Mouse (Mus musculus) kidney, embryonic 15.5 days (tissue): ENCODE results near the gene Alppl2. TPM values are rescaled to one million over a fixed set of nuclear protein-coding genes. Genes with fewer than 3 reads are reported as not detected.

Experiments
- ATAC-seq: fragments of 200-750 bp; cut with Nextera tagmentation; replicated peaks from 2 replicates; pipeline ENCODE4 v1.8.0; 2017; ENCODE audit warnings: moderate TSS enrichment; ENCODE audit not compliant: low FRiP score
- H3K27ac ChIP-seq: fragments of 300-500 bp; sonication (generic); 2 replicates; pipeline ENCODE4 v1.5.1; 2015; ENCODE audit warnings: mild to moderate bottlenecking, inconsistent platforms
- H3K27me3 ChIP-seq: fragments of 300-500 bp; sonication (generic); 2 replicates; pipeline ENCODE4 v1.6.1; 2015; ENCODE audit warnings: inconsistent platforms
- H3K36me3 ChIP-seq: fragments of 300-500 bp; sonication (generic); 2 replicates; pipeline ENCODE4 v1.6.1; 2015; ENCODE audit warnings: inconsistent platforms
- H3K4me1 ChIP-seq: fragments of 300-500 bp; sonication (generic); 2 replicates; pipeline ENCODE4 v1.6.1; 2015; ENCODE audit warnings: inconsistent platforms
- H3K4me2 ChIP-seq: fragments of 300-500 bp; sonication (generic); 2 replicates; pipeline ENCODE4 v1.6.1; 2015; ENCODE audit warnings: moderate library complexity, mild to moderate bottlenecking, inconsistent platforms
- H3K4me3 ChIP-seq: fragments of 300-500 bp; sonication (generic); replicated peaks from 2 replicates; pipeline ENCODE4 v1.5.1; 2015; ENCODE audit warnings: mild to moderate bottlenecking, inconsistent platforms
- H3K9ac ChIP-seq: fragments of 300-500 bp; sonication (generic); 2 replicates; pipeline ENCODE4 v1.6.1; 2015; ENCODE audit warnings: mild to moderate bottlenecking, inconsistent platforms
- H3K9me3 ChIP-seq: fragments of 300-500 bp; sonication (generic); replicated peaks from 2 replicates; pipeline ENCODE4 v1.6.1; 2016; ENCODE audit warnings: inconsistent platforms
- WGBS: fragments of 180-500 bp; shearing (Covaris S2); methylation state at CpG from one replicate; pipeline ENCODE4 v1.1.7; 2015; ENCODE audit warnings: mixed read lengths; 5-methylcytosine and 5-hydroxymethylcytosine counted together
- polyA plus RNA-seq: library from polyadenylated mRNA; unstranded; fragments of >200 nt; fragmentation: Nextera tagmentation; extraction: Ambion mirVana; gene quantifications from 2 replicates; pipeline ENCODE4 v1.2.1, GENCODE M21; 2015

Alppl2 gene
- polyA plus RNA-seq, 1 experiment from 2014 or later: not detected

- Histone ChIP-seq H3K4me1 (peaks cover 6% of the 10 kb centered on the region; the same call in 1 of the 2 replicates), H3K36me3 (no peaks in the 10 kb centered on the region), H3K9ac (no peak overlapping the region), H3K4me3 (no peak overlapping the region), H3K4me2 (no peak overlapping the region), H3K9me3 (no peaks in the 10 kb centered on the region), H3K27ac (no peak overlapping the region), H3K27me3 (peaks cover 22% of the 10 kb centered on the region)
- WGBS: 70% methylated on average over 8 of the region's 8 CpGs
- ATAC-seq: no peak
Observed at GRCm38 (mm10) chr1:87095642-87096041, 5.9 kb upstream of the Alppl2 start.

GRCm38 (mm10) chr1:87089251-87089650 lies 477 bp downstream of the Alppl2 start:
- H3K4me2 ChIP-seq: no peak overlapping the region
- H3K36me3 ChIP-seq: no peaks in the 10 kb centered on the region
- H3K9me3 ChIP-seq: no peaks in the 10 kb centered on the region
- 89% methylated on average over 11 of the region's 11 CpGs for WGBS
- H3K27me3 ChIP-seq: no peaks in the 10 kb centered on the region
- ATAC-seq: no peak
- H3K27ac ChIP-seq: no peak overlapping the region
- no peaks in the 10 kb centered on the region for H3K4me1 ChIP-seq
- H3K4me3 ChIP-seq: no peak overlapping the region
- H3K9ac ChIP-seq: no peak overlapping the region

- no peak overlapping the region for H3K27ac ChIP-seq
- H3K4me2 ChIP-seq: no peak overlapping the region
- ATAC-seq: no peak
- no peak overlapping the region for H3K9ac ChIP-seq
- no peak overlapping the region for H3K4me3 ChIP-seq
- no peaks in the 10 kb centered on the region for H3K27me3 ChIP-seq
- no peaks in the 10 kb centered on the region for H3K9me3 ChIP-seq
- no peaks in the 10 kb centered on the region for H3K36me3 ChIP-seq
- no peaks in the 10 kb centered on the region for H3K4me1 ChIP-seq
- 72% methylated on average over 17 of the region's 17 CpGs for WGBS
Observed at GRCm38 (mm10) chr1:87086964-87087363, 2.8 kb downstream of the Alppl2 start.

- 64% methylated on average over 4 of the region's 4 CpGs for WGBS
- Histone ChIP-seq H3K4me2 (no peak overlapping the region), H3K36me3 (no peaks in the 10 kb centered on the region)
Observed at GRCm38 (mm10) chr1:87086196-87086595, 3.5 kb downstream of the Alppl2 start.

GRCm38 (mm10) chr1:87073776-87074175 lies 16.0 kb downstream of the Alppl2 start:
- H3K27me3 ChIP-seq: no peaks in the 10 kb centered on the region
- H3K27ac ChIP-seq: no peak overlapping the region
- ATAC-seq: no peak
- no peak overlapping the region for H3K4me3 ChIP-seq
- no peaks in the 10 kb centered on the region for H3K36me3 ChIP-seq
- H3K4me1 ChIP-seq: no peaks in the 10 kb centered on the region
- H3K9ac ChIP-seq: no peak overlapping the region
- H3K9me3 ChIP-seq: no peaks in the 10 kb centered on the region
- no peak overlapping the region for H3K4me2 ChIP-seq
- WGBS: 80% methylated on average over 8 of the region's 8 CpGs

More at GRCm38 (mm10) chr1:87086196-87086595, 3.5 kb downstream of the Alppl2 start:
- Histone ChIP-seq H3K4me3 (no peak overlapping the region), H3K27ac (no peak overlapping the region), H3K9me3 (no peaks in the 10 kb centered on the region), H3K27me3 (no peaks in the 10 kb centered on the region), H3K9ac (no peak overlapping the region), H3K4me1 (no peaks in the 10 kb centered on the region)
- no peak for ATAC-seq

GRCm38 (mm10) chr1:87070720-87071119 lies 19.0 kb downstream of the Alppl2 start:
- no peaks in the 10 kb centered on the region for H3K27me3 ChIP-seq
- no peaks in the 10 kb centered on the region for H3K36me3 ChIP-seq
- H3K4me3 ChIP-seq: no peak overlapping the region
- no peaks in the 10 kb centered on the region for H3K9me3 ChIP-seq
- H3K4me1 ChIP-seq: no peaks in the 10 kb centered on the region
- H3K9ac ChIP-seq: no peak overlapping the region
- 60% methylated on average over 16 of the region's 16 CpGs for WGBS
- H3K27ac ChIP-seq: no peak overlapping the region
- no peak; the same call in 1 of the 2 replicates for ATAC-seq
- H3K4me2 ChIP-seq: no peak overlapping the region

GRCm38 (mm10) chr1:87060913-87061312 lies 28.8 kb downstream of the Alppl2 start:
- H3K27ac ChIP-seq: no peak overlapping the region
- H3K4me3 ChIP-seq: no peak overlapping the region
- H3K9ac ChIP-seq: no peak overlapping the region
- H3K4me1 ChIP-seq: no peaks in the 10 kb centered on the region
- H3K36me3 ChIP-seq: no peaks in the 10 kb centered on the region
- no peaks in the 10 kb centered on the region for H3K9me3 ChIP-seq
- no peaks in the 10 kb centered on the region for H3K27me3 ChIP-seq
- ATAC-seq: no peak
- H3K4me2 ChIP-seq: no peak overlapping the region

GRCm38 (mm10) chr1:87059042-87059665 lies 30.6 kb downstream of the Alppl2 start:
- Histone ChIP-seq H3K4me1 (no peaks in the 10 kb centered on the region), H3K36me3 (no peaks in the 10 kb centered on the region), H3K9ac (no peak overlapping the region), H3K27ac (no peak overlapping the region), H3K9me3 (no peaks in the 10 kb centered on the region), H3K4me3 (no peak overlapping the region), H3K4me2 (no peak overlapping the region), H3K27me3 (no peaks in the 10 kb centered on the region)
- no peak for ATAC-seq
- WGBS: 75% methylated on average over 8 of the region's 8 CpGs

- Histone ChIP-seq H3K27me3 (no peaks in the 10 kb centered on the region), H3K9me3 (no peaks in the 10 kb centered on the region), H3K4me1 (no peaks in the 10 kb centered on the region), H3K9ac (no peak overlapping the region), H3K27ac (no peak overlapping the region), H3K4me2 (no peak overlapping the region), H3K4me3 (no peak overlapping the region), H3K36me3 (no peaks in the 10 kb centered on the region)
- no peak for ATAC-seq
- WGBS: 73% methylated on average over 4 of the region's 4 CpGs
Observed at GRCm38 (mm10) chr1:87057075-87057474, 32.7 kb downstream of the Alppl2 start.

GRCm38 (mm10) chr1:87051369-87051768 lies 38.4 kb downstream of the Alppl2 start:
- no peak overlapping the region for H3K4me3 ChIP-seq
- 90% methylated on average over 4 of the region's 4 CpGs for WGBS
- no peaks in the 10 kb centered on the region for H3K9me3 ChIP-seq
- H3K4me1 ChIP-seq: no peaks in the 10 kb centered on the region
- H3K27ac ChIP-seq: no peak overlapping the region
- H3K4me2 ChIP-seq: no peak overlapping the region
- peaks cover 29% of the 10 kb centered on the region for H3K36me3 ChIP-seq
- no peak overlapping the region for H3K9ac ChIP-seq
- ATAC-seq: no peak
- no peaks in the 10 kb centered on the region for H3K27me3 ChIP-seq

- 62% methylated on average over 1 of the region's 1 CpGs for WGBS
Observed at GRCm38 (mm10) chr1:87050700-87051099, 39.0 kb downstream of the Alppl2 start.

GRCm38 (mm10) chr1:87050072-87050471 lies 39.7 kb downstream of the Alppl2 start:
- H3K4me1 ChIP-seq: no peaks in the 10 kb centered on the region
- WGBS: 69% methylated on average over 3 of the region's 3 CpGs

More at GRCm38 (mm10) chr1:87050700-87051099, 39.0 kb downstream of the Alppl2 start:
- Histone ChIP-seq H3K36me3 (peaks cover 33% of the 10 kb centered on the region), H3K27ac (no peak overlapping the region), H3K4me3 (no peak overlapping the region), H3K27me3 (no peaks in the 10 kb centered on the region), H3K4me2 (no peak overlapping the region), H3K9ac (no peak overlapping the region), H3K4me1 (no peaks in the 10 kb centered on the region), H3K9me3 (no peaks in the 10 kb centered on the region)
- no peak for ATAC-seq

More at GRCm38 (mm10) chr1:87050072-87050471, 39.7 kb downstream of the Alppl2 start:
- ATAC-seq: no peak
- no peak overlapping the region for H3K4me2 ChIP-seq
- H3K36me3 ChIP-seq: peaks cover 39% of the 10 kb centered on the region
- H3K27me3 ChIP-seq: no peaks in the 10 kb centered on the region
- H3K27ac ChIP-seq: no peak overlapping the region
- no peak overlapping the region for H3K9ac ChIP-seq
- no peaks in the 10 kb centered on the region for H3K9me3 ChIP-seq
- H3K4me3 ChIP-seq: no peak overlapping the region
